Mouse (Mus musculus) brain, embryonic 14.5 days (tissue): ENCODE results near the gene Kmt2a.

Experiments
- CTCF ChIP-seq: fragments of 200-500 bp; IDR thresholded peaks from 2 replicates; pipeline ENCODE4 v1.5.1; 2012; ENCODE audit warnings: inconsistent platforms, mild to moderate bottlenecking, moderate library complexity, borderline replicate concordance; ENCODE audit not compliant: insufficient read depth, insufficient read length; ENCODE audit errors: extremely low read depth
- POLR2A ChIP-seq: fragments of 200-500 bp; IDR thresholded peaks from 2 replicates; pipeline ENCODE4 v1.6.1; 2012; ENCODE audit warnings: mild to moderate bottlenecking, inconsistent platforms, borderline replicate concordance; ENCODE audit not compliant: poor library complexity, insufficient read depth, insufficient read length, severe bottlenecking; ENCODE audit errors: extremely low read depth

- TF ChIP-seq CTCF (peak; percentile 60; the same call in 1 of the 2 replicates), POLR2A (no peak)
Observed at GRCm38 (mm10) chr9:44916196-44916595, 35.1 kb upstream of the Kmt2a start.
